ENCODE assay signal across 20 mouse cellular contexts in genomic region chr11:58377273-58377672, GRCm38 (mm10). TPM values are rescaled to one million over a fixed set of nuclear protein-coding genes. Genes with fewer than 3 reads are reported as not detected.
"Had no signal": no experiment of that assay in that cellular context is flagged by ENCODE, and none has a peak within 500 bp of the region (broad histone marks: within the 10 kb centered on the region; RNA-seq: fewer than 3 reads in every experiment).

No protein-coding gene starts in this region.

- H3K4me2 ChIP-seq: lung, embryonic 14.5 days; midbrain, embryonic 12.5 days; neural tube, embryonic 13.5 days had no signal

- H3K9ac ChIP-seq: liver, embryonic 14.5 days; lung, embryonic 14.5 days; midbrain, embryonic 12.5 days; neural tube, embryonic 13.5 days had no signal

- H3K27me3 ChIP-seq: midbrain, embryonic 12.5 days; neural tube, embryonic 13.5 days had no signal

- H3K4me3 ChIP-seq: midbrain, embryonic 10.5 days; midbrain, embryonic 12.5 days; myocyte; neural tube, embryonic 13.5 days had no signal

- DNase-seq: lung, adult 18-20 months; lung, embryonic 14.5 days; lung, postnatal 10 days; lung, postnatal 4 days; midbrain, embryonic 14.5 days; right cerebral cortex, postnatal 14 days; spleen, adult 18-20 months; thymus, adult 18-20 months; thymus, postnatal 25 days; thymus, postnatal 4 days had no signal

- H3K36me3 ChIP-seq: midbrain, embryonic 10.5 days; midbrain, embryonic 12.5 days; neural tube, embryonic 13.5 days had no signal

- H3K27ac ChIP-seq: liver, embryonic 14.5 days; midbrain, embryonic 10.5 days; midbrain, embryonic 12.5 days; neural tube, embryonic 13.5 days had no signal

- ATAC-seq: midbrain, embryonic 16.5 days had no signal

- H3K4me1 ChIP-seq: midbrain, embryonic 10.5 days; midbrain, embryonic 12.5 days; neural tube, embryonic 13.5 days had no signal

- H3K9me3 ChIP-seq: midbrain, embryonic 10.5 days; midbrain, embryonic 12.5 days; neural tube, embryonic 13.5 days had no signal

RNA-seq across cellular contexts. Expression of gene Lypd8, which starts 1.6 kb away (rescaled TPM):
- polyA plus RNA-seq: lung, embryonic 14.5 days; lung, embryonic 16.5 days; midbrain, embryonic 10.5 days; midbrain, embryonic 12.5 days; midbrain, embryonic 14.5 days; midbrain, embryonic 16.5 days; myocyte; neural tube, embryonic 11.5 days; neural tube, embryonic 13.5 days had no signal

RNA-seq across cellular contexts. Expression of gene 1810065E05Rik, which starts 43.6 kb away (rescaled TPM):
- polyA plus RNA-seq: liver, embryonic 14.5 days; liver, embryonic 16.5 days; lung, embryonic 14.5 days; lung, embryonic 16.5 days; midbrain, embryonic 10.5 days; midbrain, embryonic 12.5 days; midbrain, embryonic 14.5 days; midbrain, embryonic 16.5 days; myocyte; neural tube, embryonic 11.5 days; neural tube, embryonic 13.5 days; stomach, embryonic 14.5 days had no signal

RNA-seq across cellular contexts. Expression of gene Gm12253, which starts 55.1 kb away (rescaled TPM):
- polyA plus RNA-seq: liver, embryonic 14.5 days; liver, embryonic 16.5 days; lung, embryonic 14.5 days; lung, embryonic 16.5 days; midbrain, embryonic 10.5 days; midbrain, embryonic 12.5 days; midbrain, embryonic 14.5 days; midbrain, embryonic 16.5 days; myocyte; neural tube, embryonic 11.5 days; neural tube, embryonic 13.5 days; stomach, embryonic 14.5 days had no signal
